Mouse (Mus musculus) cerebellum, adult 2 months (tissue): Measurements from ENCODE around the gene Cfap77. TPM values are rescaled to one million over a fixed set of nuclear protein-coding genes. Genes with fewer than 3 reads are reported as not detected.
"Not testable (repeated sequence)": the region's sequence is repeated elsewhere in the genome, so short reads cannot be mapped to it uniquely, and the experiment has no call there.

Experiments
- DNase-seq, 2 experiments: peaks; one replicate each; pipeline ENCODE4 v3.0.0; 2021
- H3K27ac ChIP-seq: fragments of 200-500 bp; 2 replicates; pipeline ENCODE4 v1.5.1; 2012; ENCODE audit warnings: low read length, control low read depth, inconsistent platforms; ENCODE audit not compliant: insufficient read depth
- H3K27me3 ChIP-seq: fragments of 200-500 bp; 2 replicates; pipeline ENCODE4 v1.6.1; 2012; ENCODE audit warnings: inconsistent platforms, mild to moderate bottlenecking, low read length, moderate library complexity; ENCODE audit not compliant: control insufficient read depth, insufficient read depth
- H3K4me1 ChIP-seq: fragments of 200-500 bp; 2 replicates; pipeline ENCODE4 v1.6.1; 2011; ENCODE audit warnings: low read length; ENCODE audit not compliant: control insufficient read depth, insufficient read depth
- H3K4me3 ChIP-seq: fragments of 200-500 bp; replicated peaks from 2 replicates; pipeline ENCODE3; 2011; ENCODE audit warnings: mild to moderate bottlenecking, low read depth, low read length, control low read depth; ENCODE audit not compliant: insufficient read depth
- CTCF ChIP-seq: fragments of 200-500 bp; IDR thresholded peaks from 2 replicates; pipeline ENCODE4 v1.5.1; 2011; ENCODE audit warnings: low read depth, mild to moderate bottlenecking, control low read depth, low read length, moderate library complexity, borderline replicate concordance; ENCODE audit not compliant: insufficient read depth
- POLR2A ChIP-seq: fragments of 200-500 bp; IDR thresholded peaks from 2 replicates; pipeline ENCODE4 v1.6.1; 2011; ENCODE audit warnings: low read length, control low read depth, borderline replicate concordance; ENCODE audit not compliant: insufficient read depth
- WGBS: fragments of 180-500 bp; shearing (Covaris S2); methylation state at CpG from one replicate; pipeline ENCODE4 v1.1.7; 2018; 5-methylcytosine and 5-hydroxymethylcytosine counted together
- polyA plus RNA-seq: library from polyadenylated mRNA; depleted of rRNA; stranded (reverse); fragments of >200 nt; gene quantifications from 2 replicates; pipeline ENCODE4 v1.2.3, GENCODE M21; 2012; rRNA removed

Cfap77 gene
- polyA plus RNA-seq = 0.38 and 0.41 TPM in 2 replicates

- under 1% methylated on average over 25 of the region's 25 CpGs for WGBS
These were observed at the start of gene Cfap77 for GRCm38 (mm10) chr2:29054991-29055390. Cfap77 (minus strand) TSS chr2:29055066.

GRCm38 (mm10) chr2:29102416-29103377, 47.8 kb upstream of the Cfap77 start:
- H3K27me3 ChIP-seq, DNase-seq, H3K4me3 ChIP-seq, H3K27ac ChIP-seq, H3K4me1 ChIP-seq: not testable (repeated sequence)
- 82% methylated on average over 10 of the region's 10 CpGs for WGBS

More at GRCm38 (mm10) chr2:29054991-29055390, at the start of gene Cfap77:
- Histone ChIP-seq H3K4me3 (peak within 1 kb of the TSS; percentile 17), H3K4me1 (no peaks in the 10 kb centered on the region), H3K27me3 (no peaks in the 10 kb centered on the region; the same call in 1 of the 2 replicates), H3K27ac (no peak within 1 kb of the TSS)
- DNase-seq = peak; percentile 9 to 22
- no peak for TF ChIP-seq POLR2A
- TF ChIP-seq CTCF = no peak

GRCm38 (mm10) chr2:29100822-29101534, 46.1 kb upstream of the Cfap77 start:
- TF ChIP-seq CTCF (no peak), POLR2A (no peak)
- Histone ChIP-seq H3K4me3 (no peak overlapping the region), H3K27ac (no peak overlapping the region), H3K4me1 (no peaks in the 10 kb centered on the region), H3K27me3 (no peaks in the 10 kb centered on the region)
- no peak for DNase-seq
- WGBS = 74% methylated on average over 7 of the region's 7 CpGs

GRCm38 (mm10) chr2:29099646-29100045, 44.8 kb upstream of the Cfap77 start:
- Histone ChIP-seq H3K27ac (no peak overlapping the region), H3K4me3 (no peak overlapping the region), H3K4me1 (no peaks in the 10 kb centered on the region), H3K27me3 (no peaks in the 10 kb centered on the region)
- 91% methylated on average over 14 of the region's 14 CpGs for WGBS
- DNase-seq = no peak
- TF ChIP-seq CTCF (no peak), POLR2A (no peak)

- no peak for DNase-seq
- H3K4me3 ChIP-seq = no peak overlapping the region
- WGBS = 61% methylated on average over 8 of the region's 8 CpGs
- H3K4me1 ChIP-seq = no peaks in the 10 kb centered on the region
- TF ChIP-seq CTCF (no peak), POLR2A (no peak)
- H3K27me3 ChIP-seq = no peaks in the 10 kb centered on the region
- H3K27ac ChIP-seq = no peak overlapping the region
These were observed 43.9 kb upstream of the Cfap77 start for GRCm38 (mm10) chr2:29098786-29099185.

GRCm38 (mm10) chr2:29097955-29098354, 43.1 kb upstream of the Cfap77 start:
- H3K4me3 ChIP-seq, H3K27me3 ChIP-seq, DNase-seq, H3K4me1 ChIP-seq, H3K27ac ChIP-seq: not testable (repeated sequence)
- WGBS = 94% methylated on average over 5 of the region's 5 CpGs

- Histone ChIP-seq H3K27me3 (no peaks in the 10 kb centered on the region), H3K4me3 (no peak overlapping the region), H3K4me1 (no peaks in the 10 kb centered on the region), H3K27ac (no peak overlapping the region)
- TF ChIP-seq CTCF (no peak), POLR2A (no peak)
- WGBS = 75% methylated on average over 3 of the region's 3 CpGs
- DNase-seq = no peak
These were observed 42.6 kb upstream of the Cfap77 start for GRCm38 (mm10) chr2:29097465-29097864.

- Histone ChIP-seq H3K4me3 (no peak overlapping the region), H3K27ac (no peak overlapping the region), H3K4me1 (no peaks in the 10 kb centered on the region), H3K27me3 (no peaks in the 10 kb centered on the region)
- WGBS = 47% methylated on average over 4 of the region's 4 CpGs
- DNase-seq = no peak
- TF ChIP-seq CTCF = no peak
- TF ChIP-seq POLR2A = no peak
These were observed 41.9 kb upstream of the Cfap77 start for GRCm38 (mm10) chr2:29096751-29097150.
